Mouse (Mus musculus): ENCODE data around the gene Wdr90.

- no peak for TF ChIP-seq ZNF384 (IDR thresholded peaks at IDR 0.05; ENCODE audit: low read depth, low read length)
- no peak for TF ChIP-seq CHD2 (IDR thresholded peaks at IDR 0.05; ENCODE audit: low read depth, low read length)
Measured at GRCm38 (mm10) chr17:25829558-25830017, 31.7 kb downstream of the Wdr90 start.
